Mouse (Mus musculus) neutrophil, adult 65 days (primary cell): ENCODE measurements around the gene Cnot4. TPM values are rescaled to one million over a fixed set of nuclear protein-coding genes. Genes with fewer than 3 reads are reported as not detected.

Source experiments
- total RNA-seq: library from RNA; stranded (reverse); gene quantifications from 2 replicates; pipeline ENCODE4 v1.2.4, GENCODE M21; 2023

The Cnot4 gene
- 20.7 and 34.3 TPM in 2 replicates for total RNA-seq

GRCm38 (mm10) chr6:35133579-35134488 is at the start of gene Cnot4:
Cnot4 (minus strand) TSS chr6:35133724.

GRCm38 (mm10) chr6:35176979-35177649 is 43.6 kb upstream of the Cnot4 start, which contains the start of gene Nup205:
Nup205 (plus strand) TSS chr6:35177421.

GRCm38 (mm10) chr6:34988081-34988761 is 145.3 kb downstream of the Cnot4 start, which contains the start of gene Slc23a4:
Slc23a4 (minus strand) TSS chr6:34988404.

Other genes starting within 250 kb of the Cnot4 start
- gene Wdr91, start 222.8 kb downstream of the Cnot4 start, total RNA-seq = 24.4 and 26.0 TPM in 2 replicates
- gene Stra8, start 213.6 kb downstream of the Cnot4 start, total RNA-seq = not detected in 2 replicates
- gene Slc23a4, start 145.3 kb downstream of the Cnot4 start, total RNA-seq = not detected in 2 replicates
- gene Nup205, start 43.7 kb upstream of the Cnot4 start, total RNA-seq = 29.1 and 38.5 TPM in 2 replicates
- not detected in 2 replicates for gene Slc13a4, start 174.4 kb upstream of the Cnot4 start, total RNA-seq
- gene Fam180a, start 192.4 kb upstream of the Cnot4 start, total RNA-seq = not detected in 2 replicates